Mouse (Mus musculus): ENCODE data around the gene Tnni3. TPM values are rescaled to one million over a fixed set of nuclear protein-coding genes. Genes with fewer than 3 reads are reported as not detected.

Tnni3 gene
- total RNA-seq, 2 experiments from 2014 or later = 7,272 to 7,308 TPM

GRCm38 (mm10) chr7:4502421-4503090, 21.5 kb downstream of the Tnni3 start:
- intact Hi-C loops (cut with DNase I) = no loop called here
- DNase-seq = no peak

DNA sequence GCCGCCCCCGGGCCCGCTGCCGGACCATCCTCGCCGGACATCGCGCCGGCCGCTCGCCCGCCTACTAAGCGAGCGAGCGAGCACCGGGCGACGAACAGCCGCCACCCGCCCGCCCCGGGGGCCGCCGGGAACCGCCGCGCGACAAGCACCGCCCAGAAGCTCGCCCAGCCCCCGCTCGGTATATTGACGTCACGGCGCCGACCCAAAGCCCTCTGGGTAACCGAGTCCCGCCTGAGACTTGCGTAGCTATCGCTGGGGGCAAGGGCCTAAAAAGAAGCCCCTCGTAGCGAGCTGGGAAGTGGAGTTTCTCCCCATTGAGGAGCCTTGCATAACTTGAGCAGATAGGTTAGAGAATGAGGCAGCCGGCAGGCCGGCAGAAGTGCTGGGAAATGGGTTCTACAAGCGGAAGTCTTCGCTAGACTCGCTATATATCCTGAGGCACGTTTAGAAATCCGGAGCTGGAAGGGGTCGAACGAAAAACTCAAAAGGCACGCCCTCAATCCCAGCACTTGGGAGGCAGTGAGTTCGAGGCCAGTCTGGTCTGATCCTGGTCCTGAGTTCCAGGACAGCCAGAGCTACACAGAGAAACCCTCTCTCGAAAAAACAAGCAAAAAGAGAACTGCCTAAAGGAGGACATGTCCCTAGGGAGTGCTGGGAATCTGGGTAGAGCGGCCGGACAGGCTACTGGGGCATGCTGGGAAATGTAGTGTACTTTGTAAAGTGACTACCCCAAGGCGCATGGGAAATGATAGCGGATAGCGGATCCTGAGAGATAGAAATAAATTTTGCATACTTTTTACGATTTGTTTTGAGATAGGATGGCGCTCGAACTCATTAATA, 22.3 kb downstream of the Tnni3 start, which contains the start of gene Ppp1r12c:
Gene Ppp1r12c, minus strand, starts transcription at position 123 of the 840 bp plus-strand sequence.
- DNase-seq = peak; percentile 96 to 97
- intact Hi-C loops (cut with DNase I) = no loop called here

GRCm38 (mm10) chr7:4500892-4501471, 23.0 kb downstream of the Tnni3 start:
- intact Hi-C loops (cut with DNase I) = no loop called here
- DNase-seq = peak; percentile 51 to 52

GRCm38 (mm10) chr7:4499034-4499433, 25.0 kb downstream of the Tnni3 start:
- intact Hi-C loops (cut with DNase I) = no loop called here
- DNase-seq = no peak

DNA sequence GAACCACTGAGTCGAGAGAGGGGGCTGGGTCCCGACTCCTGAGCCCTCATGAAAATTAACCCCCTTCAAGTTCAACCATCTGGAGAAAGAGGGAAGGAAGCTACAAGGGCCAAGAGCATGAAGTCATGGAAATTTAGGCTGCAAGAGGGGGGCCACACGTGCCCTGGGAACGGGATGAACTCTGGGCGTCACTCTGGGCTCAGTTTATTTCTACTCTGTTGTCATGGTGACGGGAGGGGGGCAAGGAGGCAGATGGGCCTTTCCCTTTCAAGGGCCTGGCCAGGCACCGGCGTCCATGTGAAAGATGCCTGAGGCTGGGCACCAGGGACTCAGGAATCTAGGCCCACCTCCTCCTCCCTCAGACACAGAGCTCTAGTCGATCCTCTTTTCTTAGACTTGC, 25.8 kb downstream of the Tnni3 start:
- intact Hi-C loops (cut with DNase I) = no loop called here

DNA sequence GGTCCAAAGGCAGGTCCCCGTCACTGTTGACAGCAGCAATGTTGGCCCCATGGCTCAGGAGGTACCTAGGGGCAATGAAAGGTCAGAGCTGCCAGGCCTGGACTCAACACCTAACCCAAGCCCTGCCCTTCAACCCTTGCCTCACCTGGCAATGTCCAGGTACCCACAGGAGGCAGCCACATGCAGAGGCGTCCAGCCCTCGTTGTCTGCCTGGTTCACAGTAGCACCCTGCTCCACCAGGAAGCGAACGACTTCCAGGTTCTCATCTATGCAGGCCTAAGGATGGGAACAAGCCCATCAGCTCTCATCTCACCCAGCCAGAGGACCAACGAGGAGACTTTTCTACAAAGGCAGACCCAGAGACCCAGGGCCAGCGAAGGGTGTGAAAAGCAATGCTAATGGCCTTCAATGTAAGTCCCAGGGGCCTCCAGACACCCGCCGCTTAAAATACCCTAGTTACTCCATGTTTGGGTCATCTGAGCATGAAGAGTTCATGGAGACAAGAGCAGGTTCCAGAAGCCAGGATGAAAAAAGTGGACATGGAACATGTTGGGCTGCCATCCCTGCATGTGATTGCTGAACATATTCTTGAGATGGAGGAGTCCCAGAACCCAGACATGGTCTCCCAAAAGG, 26.6 kb downstream of the Tnni3 start:
- no peak for DNase-seq
- intact Hi-C loops (cut with DNase I) = no loop called here

More for the DNA sequence above, 25.8 kb downstream of the Tnni3 start:
- DNase-seq = peak; percentile 78 to 81

GRCm38 (mm10) chr7:4496468-4496867, 27.6 kb downstream of the Tnni3 start:
- DNase-seq = no peak
- intact Hi-C loops (cut with DNase I) = no loop called here

DNA sequence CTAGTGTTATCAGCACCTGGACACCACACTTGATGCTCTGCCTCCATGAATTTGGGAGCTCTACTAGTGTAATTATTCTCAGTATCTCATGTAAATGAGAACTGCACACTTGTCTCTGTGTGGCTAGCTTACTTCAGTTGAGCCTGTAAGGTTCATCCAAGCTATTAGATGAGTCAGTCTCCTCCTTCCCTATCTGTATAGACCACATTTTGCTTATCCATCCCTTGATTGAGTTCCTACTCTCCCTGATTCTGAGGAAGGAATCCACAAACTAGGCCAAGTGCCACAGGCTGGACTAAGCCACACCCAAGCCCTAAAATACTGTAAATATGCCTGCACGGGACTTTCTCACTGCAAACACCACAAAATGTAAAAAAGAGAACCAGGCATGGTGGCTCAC, 30.0 kb downstream of the Tnni3 start:
- intact Hi-C loops (cut with DNase I) = no loop called here

GRCm38 (mm10) chr7:4492284-4493224, 31.5 kb downstream of the Tnni3 start:
- peak in 1 of 2 experiments; percentile 25 for DNase-seq
- intact Hi-C loops (cut with DNase I) = no loop called here

More for the DNA sequence above, 30.0 kb downstream of the Tnni3 start:
- DNase-seq = no peak

GRCm38 (mm10) chr7:4491308-4491707, 32.7 kb downstream of the Tnni3 start:
- intact Hi-C loops (cut with DNase I) = no loop called here
- DNase-seq = peak; percentile 56 to 62

- intact Hi-C loops (cut with DNase I) = no loop called here
- no peak for DNase-seq
Measured at GRCm38 (mm10) chr7:4482281-4482680, 41.7 kb downstream of the Tnni3 start.

GRCm38 (mm10) chr7:4479674-4480073, 44.4 kb downstream of the Tnni3 start:
- DNase-seq = peak; percentile 48 to 59
- intact Hi-C loops (cut with DNase I) = loop anchor here (2.0 kb wide), 1 partner anchor 47 kb away; no protein-coding TSS in a partner anchor

- no peak for DNase-seq
- intact Hi-C loops (cut with DNase I) = no loop called here
Measured at GRCm38 (mm10) chr7:4478796-4479291, 45.2 kb downstream of the Tnni3 start.

DNA sequence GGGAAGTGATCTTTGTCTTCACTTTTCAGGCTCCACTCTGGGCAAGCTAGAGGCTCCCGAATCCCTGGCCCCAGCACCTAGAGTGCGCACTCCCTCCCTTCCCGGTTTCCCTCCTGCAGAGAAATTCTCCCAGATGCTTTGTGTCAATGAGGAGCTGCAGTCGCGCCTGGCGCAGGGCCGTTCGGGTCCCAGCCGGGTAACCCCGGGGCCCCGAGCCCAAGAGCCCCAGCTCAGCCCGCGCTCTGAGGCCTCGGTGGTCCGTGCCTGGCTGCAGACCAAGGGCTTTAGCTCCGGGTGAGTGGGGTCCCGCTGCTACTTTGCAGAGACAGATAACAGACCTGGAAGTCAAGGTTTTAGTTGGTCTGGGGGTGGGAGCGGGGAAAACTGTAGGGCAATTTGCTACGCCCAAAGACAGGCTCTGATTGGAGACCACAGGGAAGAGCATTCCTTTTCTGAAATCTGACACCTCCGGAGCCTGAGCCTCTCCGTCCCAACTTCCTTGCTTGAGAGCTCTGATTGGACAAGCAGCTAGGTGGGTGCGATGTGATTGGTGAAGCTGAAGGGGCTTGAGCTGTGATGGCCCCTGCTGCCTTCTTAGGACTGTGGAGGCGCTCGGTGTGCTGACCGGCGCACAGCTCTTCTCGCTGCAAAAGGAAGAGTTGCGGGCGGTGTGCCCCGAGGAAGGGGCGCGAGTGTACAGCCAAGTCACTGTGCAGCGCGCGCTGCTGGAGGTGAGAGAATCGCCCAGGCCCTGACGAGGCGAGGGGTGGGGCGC, 45.8 kb downstream of the Tnni3 start:
- peak; percentile 76 to 78 for DNase-seq
- intact Hi-C loops (cut with DNase I) = no loop called here

- intact Hi-C loops (cut with DNase I) = loop anchor here (5.0 kb wide), 1 partner anchor 802 kb away; no protein-coding TSS in a partner anchor
- DNase-seq = no peak
Measured at GRCm38 (mm10) chr7:4473940-4474339, 50.1 kb downstream of the Tnni3 start.

GRCm38 (mm10) chr7:4471179-4471555, 52.9 kb downstream of the Tnni3 start:
- DNase-seq = peak; percentile 86 to 89
- intact Hi-C loops (cut with DNase I) = loop anchor here (2.0 to 5.0 kb wide), 3 partner anchors 40 to 799 kb away; no protein-coding TSS in a partner anchor

- DNase-seq = peak; percentile 51 to 61
- intact Hi-C loops (cut with DNase I) = loop anchor here (2.0 to 5.0 kb wide), 3 partner anchors 40 to 798 kb away; no protein-coding TSS in a partner anchor
Measured at GRCm38 (mm10) chr7:4470275-4471178, 53.5 kb downstream of the Tnni3 start.
